Mouse (Mus musculus) right cerebral cortex, postnatal 25 days (tissue): Measurements from ENCODE around the gene Gm4491.

ENCODE experiments used
- DNase-seq: peaks from one replicate; pipeline ENCODE4 v3.0.0; 2022

Gene Gm4491

GRCm38 (mm10) chr14:57115823-57116544 is at the start of gene Gm4491:
Gene Gm4491 (minus strand): TSS chr14:57115883.
- peak; percentile 44 for DNase-seq

DNA sequence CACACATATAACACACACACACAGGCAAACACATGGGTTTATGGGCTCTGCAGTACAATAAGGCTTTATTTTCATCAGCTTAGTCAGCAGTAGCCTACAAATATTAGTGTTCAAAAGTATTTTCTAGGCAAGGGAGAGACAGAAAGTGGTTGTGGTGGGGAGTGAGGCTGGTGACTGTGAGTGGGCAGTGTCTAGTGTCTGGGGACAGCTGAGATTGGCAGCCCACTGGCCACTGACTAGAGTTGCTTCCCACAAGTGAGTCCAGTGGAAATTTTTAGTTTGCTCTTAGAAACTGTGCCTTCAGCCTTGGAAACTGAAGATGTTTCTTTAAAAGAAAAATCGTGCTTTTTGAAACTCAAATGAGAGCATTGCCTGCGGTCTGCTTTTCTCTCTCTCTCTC is 46.1 kb upstream of the Gm4491 start:
- DNase-seq: no peak

GRCm38 (mm10) chr14:57161201-57161600 is 45.5 kb upstream of the Gm4491 start:
- DNase-seq: peak; percentile 23

DNA sequence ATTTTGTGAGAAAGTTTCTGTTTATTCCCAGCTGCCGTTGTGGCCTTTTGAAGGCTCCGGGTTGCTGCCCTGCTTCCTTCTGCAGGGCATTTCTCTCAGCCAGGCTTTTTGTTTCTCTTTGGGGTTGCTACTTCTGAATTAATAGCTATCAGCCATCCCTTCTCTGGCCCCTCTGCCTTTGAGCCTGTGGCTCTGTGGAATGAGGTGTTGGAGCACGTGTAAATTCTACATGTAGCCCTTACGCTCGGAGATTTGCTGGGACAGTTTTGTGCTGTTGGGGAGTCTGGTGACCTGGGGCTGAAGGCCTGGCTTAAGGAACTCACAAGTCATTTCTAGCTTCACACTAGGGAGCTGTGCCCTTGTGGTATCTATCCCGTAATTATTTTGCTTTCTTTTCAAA is 39.2 kb upstream of the Gm4491 start:
- DNase-seq: no peak

- DNase-seq: no peak
Observed at GRCm38 (mm10) chr14:57145741-57146140, 30.1 kb upstream of the Gm4491 start.

DNA sequence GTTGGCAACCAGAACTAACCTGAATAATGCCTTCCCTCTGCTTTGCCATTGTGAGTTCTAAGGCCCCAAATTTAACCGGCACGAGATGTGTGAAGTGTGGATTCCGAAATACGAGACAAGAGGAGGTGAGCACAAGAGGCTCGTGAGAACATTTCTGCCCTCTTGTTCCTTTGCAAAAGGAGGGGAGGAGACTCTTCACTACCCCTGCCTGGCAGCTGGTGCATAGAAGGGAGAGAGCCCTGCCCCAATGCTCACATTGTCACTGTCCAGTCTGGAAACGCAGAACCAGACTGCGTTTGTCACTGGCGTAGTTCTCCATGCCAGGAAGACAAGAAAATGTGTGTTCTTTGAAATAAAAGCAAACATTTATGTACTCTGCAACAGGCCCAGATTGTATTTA is 19.6 kb upstream of the Gm4491 start:
- no peak for DNase-seq

DNA sequence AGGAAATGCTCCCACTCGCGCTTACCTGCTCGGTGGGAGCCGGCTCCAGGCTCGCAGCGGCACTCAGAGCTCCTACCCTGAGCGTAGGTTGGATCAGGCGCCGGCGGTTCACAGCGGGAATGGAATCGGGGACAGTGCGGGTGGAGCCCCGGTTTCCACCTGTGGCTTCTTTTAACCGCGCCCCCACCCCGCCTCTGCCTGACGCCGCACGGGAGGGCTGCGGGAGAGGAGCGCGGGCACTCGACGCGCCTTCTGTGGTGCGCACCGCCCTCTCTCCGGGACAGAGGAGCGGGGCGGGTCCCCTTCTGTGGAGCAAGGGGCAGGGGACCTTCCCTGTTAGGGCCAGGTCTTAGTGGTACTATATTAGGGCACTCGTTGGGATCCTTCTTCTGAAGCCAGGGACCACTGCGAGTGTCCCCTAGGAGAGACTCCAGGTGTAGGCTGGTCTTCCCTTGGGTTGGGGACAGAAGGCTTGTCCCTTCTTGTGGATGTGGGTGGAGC is 17.5 kb upstream of the Gm4491 start, which contains the start of gene Gjb6:
Gene Gjb6, minus strand, starts transcription at position 451 of the 501 bp plus-strand sequence.
- peak; percentile 14 for DNase-seq

GRCm38 (mm10) chr14:57127383-57127782 is 11.7 kb upstream of the Gm4491 start:
- DNase-seq: no peak

DNA sequence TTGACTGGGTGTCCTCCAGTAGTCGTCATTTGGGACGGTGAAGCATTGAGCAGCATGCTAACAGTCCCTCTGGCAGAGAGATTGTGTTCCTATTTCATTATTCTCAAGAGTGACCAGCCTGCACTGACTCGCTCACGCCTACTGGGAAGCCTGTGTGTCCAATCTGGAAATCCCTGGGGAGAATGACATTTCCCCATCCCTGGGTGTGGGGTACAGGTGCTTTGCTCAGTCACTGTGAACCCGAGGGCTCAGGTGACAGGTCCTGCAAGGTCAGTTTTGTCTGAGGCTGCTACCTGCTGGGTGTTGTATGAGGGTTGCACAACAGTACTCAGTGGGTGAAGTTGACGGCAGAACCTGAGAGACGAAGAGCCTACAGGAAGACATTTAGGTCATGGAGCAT is 6.6 kb upstream of the Gm4491 start:
- no peak for DNase-seq

DNA sequence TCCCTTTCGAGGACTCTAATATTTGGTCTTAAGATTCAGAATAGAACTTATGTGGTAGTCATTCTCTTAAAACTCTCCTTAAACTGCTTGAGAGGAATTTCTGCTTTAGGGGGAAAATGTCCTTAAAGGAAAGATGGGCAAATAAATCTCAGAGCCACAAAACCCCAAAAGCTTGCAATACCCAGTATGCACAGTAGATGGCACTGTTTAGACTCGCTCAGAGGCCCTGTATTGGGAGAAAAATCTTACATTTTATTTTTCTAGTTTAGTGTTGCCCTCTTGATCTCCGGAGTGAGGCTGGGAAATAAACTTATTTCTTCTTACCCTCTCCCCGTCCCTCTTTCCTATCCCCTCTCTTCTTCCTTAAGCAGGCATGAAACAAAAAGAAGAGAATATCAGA is 6.5 kb downstream of the Gm4491 start:
- no peak for DNase-seq

DNA sequence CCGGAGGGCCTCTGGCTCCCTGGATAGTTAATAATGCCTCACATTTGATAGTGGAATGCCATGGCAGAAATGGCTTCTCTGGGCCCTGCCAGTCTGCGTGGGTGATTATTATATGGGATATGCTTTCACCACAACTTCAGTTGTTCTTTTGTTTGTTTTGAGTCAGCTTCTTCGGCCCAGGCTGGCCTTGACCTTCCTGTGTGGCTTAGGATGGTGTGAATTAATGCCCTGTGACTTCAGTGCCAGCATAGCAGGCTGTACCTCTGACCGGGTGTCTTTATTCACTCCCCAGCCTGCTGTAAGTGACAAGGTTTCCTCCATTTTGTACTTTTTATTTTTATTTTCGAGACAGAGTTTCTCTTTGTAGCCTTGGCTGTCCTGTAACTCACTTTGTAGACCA is 7.8 kb downstream of the Gm4491 start:
- no peak for DNase-seq

GRCm38 (mm10) chr14:57107091-57107490 is 8.6 kb downstream of the Gm4491 start:
- DNase-seq: no peak

- no peak for DNase-seq
Observed at GRCm38 (mm10) chr14:57105721-57106120, 10.0 kb downstream of the Gm4491 start.

GRCm38 (mm10) chr14:57105111-57105510 is 10.6 kb downstream of the Gm4491 start:
- no peak for DNase-seq

- DNase-seq: peak; percentile 48
Observed at GRCm38 (mm10) chr14:57104106-57105023, 11.3 kb downstream of the Gm4491 start, which contains the start of gene Gjb2. Gene Gjb2 (minus strand): TSS chr14:57104702.

DNA sequence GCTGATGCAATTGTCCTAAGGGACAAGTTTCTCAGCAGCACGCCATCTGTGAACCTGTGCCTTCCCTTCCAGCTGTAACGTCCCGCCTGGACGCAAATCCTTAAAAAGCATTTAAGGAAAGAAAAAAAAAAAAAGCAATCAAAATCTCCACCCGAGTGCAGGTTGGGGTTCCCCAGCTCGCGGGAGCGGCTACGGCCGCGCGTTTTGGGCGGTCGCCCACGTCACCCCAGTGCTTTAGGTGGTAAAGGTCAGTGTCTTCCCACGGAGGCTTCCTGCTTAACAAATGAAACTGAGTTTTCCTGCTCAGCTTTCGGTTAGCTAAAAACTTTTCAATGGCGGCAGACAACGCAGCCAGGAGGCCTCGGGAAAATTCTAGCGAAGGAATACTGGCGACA is 12.0 kb downstream of the Gm4491 start:
- DNase-seq: no peak

GRCm38 (mm10) chr14:57103121-57103520 is 12.6 kb downstream of the Gm4491 start:
- DNase-seq: no peak

DNA sequence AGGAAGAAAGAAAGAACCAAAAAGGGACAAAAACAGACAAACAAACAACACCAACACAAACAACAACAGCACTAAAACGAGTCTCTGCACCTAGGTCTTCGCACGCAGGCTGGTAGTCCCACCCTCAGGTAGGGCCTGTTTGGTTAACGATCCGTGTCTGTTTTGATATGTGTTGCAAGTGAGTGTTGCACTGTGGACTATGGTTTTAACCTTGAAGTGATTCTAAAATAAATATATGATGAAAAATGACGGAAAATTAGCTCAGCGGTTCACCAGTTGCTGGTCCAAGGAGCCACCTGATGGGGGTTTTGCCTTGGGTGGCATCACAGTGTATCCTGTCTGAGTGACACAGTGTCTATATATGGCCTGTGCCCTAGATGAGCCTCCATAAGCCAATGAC is 14.1 kb downstream of the Gm4491 start:
- DNase-seq: no peak

- DNase-seq: no peak
Observed at GRCm38 (mm10) chr14:57095855-57096254, 19.8 kb downstream of the Gm4491 start.

- DNase-seq: peak; percentile 49
Observed at GRCm38 (mm10) chr14:57093029-57093428, 22.7 kb downstream of the Gm4491 start.

- no peak for DNase-seq
Observed at GRCm38 (mm10) chr14:57090001-57090400, 25.7 kb downstream of the Gm4491 start.

GRCm38 (mm10) chr14:57089107-57089506 is 26.6 kb downstream of the Gm4491 start:
- DNase-seq: no peak

DNA sequence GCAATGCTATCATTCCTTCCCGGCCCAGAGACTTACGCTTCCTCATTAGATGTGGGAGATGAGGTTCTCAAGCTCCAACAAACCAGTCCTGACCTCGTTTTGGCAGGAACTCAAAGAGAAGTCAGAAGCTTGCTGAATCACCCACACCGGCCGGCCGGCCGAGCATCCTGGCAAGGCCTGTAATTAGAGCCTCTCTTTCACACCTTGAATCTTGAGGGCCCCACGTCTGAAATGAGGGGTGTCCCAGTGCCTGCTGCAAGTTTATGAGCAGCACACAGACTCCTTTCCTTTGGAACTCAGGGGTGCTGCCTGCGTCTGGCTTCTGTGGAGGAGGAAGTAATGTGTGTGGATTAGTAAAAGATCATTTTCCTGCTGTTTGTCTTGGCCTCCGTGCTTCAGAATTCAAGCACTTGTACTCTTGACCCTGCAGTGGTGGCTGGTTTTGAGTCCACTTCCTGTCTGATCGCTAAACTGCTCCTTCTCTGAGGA is 31.5 kb downstream of the Gm4491 start:
- DNase-seq: no peak

DNA sequence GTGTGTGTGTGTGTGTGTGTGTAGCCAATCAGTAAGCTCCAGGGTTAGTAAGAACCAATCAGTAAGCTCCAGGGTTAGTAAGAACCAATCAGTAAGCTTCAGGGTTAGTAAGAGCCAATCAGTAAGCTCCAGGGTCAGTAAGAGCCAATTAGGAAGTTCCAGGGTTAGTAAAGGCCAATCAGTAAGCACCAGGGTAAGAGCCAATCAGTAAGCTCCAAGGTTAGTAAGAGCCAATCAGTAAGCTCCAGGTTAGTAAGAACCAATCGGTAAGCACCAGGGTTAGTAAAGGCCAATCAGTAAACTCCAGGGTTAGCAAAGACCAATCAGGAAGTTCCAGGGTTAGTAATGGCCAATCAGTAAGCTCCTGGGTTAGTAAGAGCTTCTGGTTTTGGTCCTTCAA is 32.8 kb downstream of the Gm4491 start:
- DNase-seq: no peak
